Mouse (Mus musculus) MEL (cell line): Measurements from ENCODE around the gene Gm20388. TPM values are rescaled to one million over a fixed set of nuclear protein-coding genes. Genes with fewer than 3 reads are reported as not detected.

Experiments used
- DNase-seq: peaks from one replicate; pipeline ENCODE4 v3.0.0; 2011; ENCODE audit warnings: low read depth, low spot score
- H3K27ac ChIP-seq: 2 replicates; pipeline ENCODE4 v1.5.1; 2012; ENCODE audit warnings: low read depth, mild to moderate bottlenecking, control low read depth, low read length, moderate library complexity; ENCODE audit not compliant: control insufficient read depth
- H3K27me3 ChIP-seq, 2 experiments: fragments of 150-350 bp in 1 of 2; sonication (generic) in 1 of 2; 2 replicates each; pipeline ENCODE4 v1.6.1; 2012; ENCODE audit warnings: low read length in 2 of 2, mild to moderate bottlenecking in 2 of 2, improper control_type of control experiment in 1 of 2, moderate library complexity in 1 of 2; ENCODE audit not compliant: insufficient read depth in 2 of 2, control insufficient read depth in 1 of 2
- H3K36me3 ChIP-seq, 2 experiments: 2 replicates each; pipeline ENCODE4 v1.6.1; 2012 to 2014; ENCODE audit warnings: low read length in 2 of 2, improper control_type of control experiment in 1 of 2, inconsistent platforms in 1 of 2, mild to moderate bottlenecking in 1 of 2; ENCODE audit not compliant: insufficient read depth in 2 of 2, control insufficient read depth in 1 of 2
- H3K4me1 ChIP-seq, 2 experiments: fragments of 150-350 bp in 1 of 2; sonication (generic) in 1 of 2; 2 replicates each; pipeline ENCODE4 v1.6.1; 2012; ENCODE audit warnings: low read length in 2 of 2, improper control_type of control experiment in 1 of 2, mild to moderate bottlenecking in 1 of 2; ENCODE audit not compliant: insufficient read depth in 2 of 2, control insufficient read depth in 1 of 2
- H3K4me3 ChIP-seq, 2 experiments: fragments of 150-350 bp in 1 of 2; sonication (generic) in 1 of 2; 2 replicates each; pipeline ENCODE4 v1.5.1; 2012; ENCODE audit warnings: low read depth in 2 of 2, low read length in 2 of 2, mild to moderate bottlenecking in 2 of 2, moderate library complexity in 2 of 2, control low read depth in 1 of 2, improper control_type of control experiment in 1 of 2; ENCODE audit not compliant: control insufficient read depth in 1 of 2, insufficient read depth in 1 of 2
- H3K79me2 ChIP-seq: 2 replicates; pipeline ENCODE4 v1.6.1; 2012; ENCODE audit warnings: mild to moderate bottlenecking, low read length, moderate library complexity; ENCODE audit not compliant: control insufficient read depth, poor library complexity, insufficient read depth
- H3K9ac ChIP-seq: 2 replicates; pipeline ENCODE4 v1.6.1; 2012; ENCODE audit warnings: low read depth, mild to moderate bottlenecking, control low read depth, low read length, moderate library complexity; ENCODE audit not compliant: control insufficient read depth, poor library complexity, severe bottlenecking
- H3K9me3 ChIP-seq: fragments of 150-350 bp; sonication (generic); replicated peaks from 2 replicates; pipeline ENCODE4 v1.6.1; 2012; ENCODE audit warnings: mild to moderate bottlenecking, low read length, improper control_type of control experiment, moderate library complexity; ENCODE audit not compliant: insufficient read depth
- BHLHE40 ChIP-seq: IDR thresholded peaks from 2 replicates; pipeline ENCODE4 v1.6.1; 2012; ENCODE audit warnings: low read depth, mild to moderate bottlenecking, inconsistent platforms, low read length, improper control_type of control experiment, borderline replicate concordance
- CHD2 ChIP-seq: IDR thresholded peaks from 2 replicates; pipeline ENCODE4 v1.6.1; 2011; ENCODE audit warnings: low read length, improper control_type of control experiment
- CTCF ChIP-seq, 3 experiments: IDR thresholded peaks in 2 of 3; conservative IDR thresholded peaks in 1 of 3; 2 replicates each; pipeline ENCODE4 v1.5.1; 2011 to 2012; ENCODE audit warnings: low read length in 3 of 3, low read depth in 2 of 3, mild to moderate bottlenecking in 2 of 3, improper control_type of control experiment in 1 of 3, inconsistent platforms in 1 of 3, mixed read lengths in 1 of 3, moderate library complexity in 1 of 3; ENCODE audit not compliant: control insufficient read depth in 1 of 3, insufficient read depth in 1 of 3, poor library complexity in 1 of 3, severe bottlenecking in 1 of 3
- ELF1 ChIP-seq: IDR thresholded peaks from 2 replicates; pipeline ENCODE4 v1.6.1; 2014; ENCODE audit warnings: low read depth, mild to moderate bottlenecking, inconsistent platforms, low read length, improper control_type of control experiment, moderate library complexity
- ETS1 ChIP-seq: IDR thresholded peaks from 2 replicates; pipeline ENCODE4 v1.6.1; 2012; ENCODE audit warnings: low read depth, mild to moderate bottlenecking, inconsistent platforms, low read length, improper control_type of control experiment, moderate library complexity
- GABPA ChIP-seq: IDR thresholded peaks from 2 replicates; pipeline ENCODE4 v1.6.1; 2012; ENCODE audit warnings: low read depth, mild to moderate bottlenecking, inconsistent platforms, low read length, improper control_type of control experiment, moderate library complexity
- GATA1 ChIP-seq: IDR thresholded peaks from 2 replicates; pipeline ENCODE4 v1.6.1; 2011; ENCODE audit warnings: low read depth, low read length, improper control_type of control experiment
- HCFC1 ChIP-seq: IDR thresholded peaks from 2 replicates; pipeline ENCODE4 v1.6.1; 2012; ENCODE audit warnings: low read depth, mild to moderate bottlenecking, inconsistent platforms, low read length, improper control_type of control experiment, moderate library complexity
- JUND ChIP-seq: IDR thresholded peaks from 2 replicates; pipeline ENCODE4 v1.6.1; 2011; ENCODE audit warnings: low read depth, mild to moderate bottlenecking, improper control_type of control experiment, low read length
- KAT2A ChIP-seq: conservative IDR thresholded peaks from 2 replicates; pipeline ENCODE4 v1.6.1; 2012; ENCODE audit warnings: low read depth, low read length, improper control_type of control experiment, inconsistent platforms
- MAFK ChIP-seq: IDR thresholded peaks from 2 replicates; pipeline ENCODE4 v1.6.1; 2011; ENCODE audit warnings: low read depth, mild to moderate bottlenecking, low read length, improper control_type of control experiment, borderline replicate concordance
- MAX ChIP-seq: IDR thresholded peaks from 2 replicates; pipeline ENCODE4 v1.6.1; 2011; ENCODE audit warnings: low read length, improper control_type of control experiment
- MAZ ChIP-seq: IDR thresholded peaks from 2 replicates; pipeline ENCODE4 v1.6.1; 2012; ENCODE audit warnings: low read depth, mild to moderate bottlenecking, inconsistent platforms, low read length, improper control_type of control experiment
- MXI1 ChIP-seq: IDR thresholded peaks from 2 replicates; pipeline ENCODE4 v1.6.1; 2011; ENCODE audit warnings: mild to moderate bottlenecking, low read depth, low read length, improper control_type of control experiment
- MYB ChIP-seq: IDR thresholded peaks from 2 replicates; pipeline ENCODE4 v1.6.1; 2011; ENCODE audit warnings: mild to moderate bottlenecking, low read depth, low read length, improper control_type of control experiment
- MYC ChIP-seq: IDR thresholded peaks from 2 replicates; pipeline ENCODE4 v1.6.1; 2011; ENCODE audit warnings: low read depth, mild to moderate bottlenecking, low read length, improper control_type of control experiment, moderate library complexity
- NELFE ChIP-seq: IDR thresholded peaks from 2 replicates; pipeline ENCODE4 v1.6.1; 2011; ENCODE audit warnings: low read depth, low read length, improper control_type of control experiment
- NRF1 ChIP-seq: IDR thresholded peaks from 2 replicates; pipeline ENCODE4 v1.6.1; 2014; ENCODE audit warnings: low read depth, mild to moderate bottlenecking, inconsistent platforms, low read length, improper control_type of control experiment, moderate library complexity; ENCODE audit not compliant: poor library complexity, insufficient read depth, severe bottlenecking
- POLR2A ChIP-seq, 2 experiments: IDR thresholded peaks; 2 replicates each; pipeline ENCODE4 v1.6.1; 2011 to 2012; ENCODE audit warnings: low read length in 2 of 2, mild to moderate bottlenecking in 2 of 2, control low read depth in 1 of 2, improper control_type of control experiment in 1 of 2, low read depth in 1 of 2, moderate library complexity in 1 of 2; ENCODE audit not compliant: control insufficient read depth in 1 of 2, insufficient read depth in 1 of 2, poor library complexity in 1 of 2
- POLR2AphosphoS5 ChIP-seq: IDR thresholded peaks from 2 replicates; pipeline ENCODE4 v1.6.1; 2012; ENCODE audit warnings: low read depth, borderline replicate concordance, mild to moderate bottlenecking, inconsistent platforms, low read length, moderate library complexity, mixed read lengths
- RAD21 ChIP-seq: IDR thresholded peaks from 2 replicates; pipeline ENCODE4 v1.6.1; 2011; ENCODE audit warnings: mild to moderate bottlenecking, low read depth, low read length, improper control_type of control experiment
- RCOR1 ChIP-seq: IDR thresholded peaks from 2 replicates; pipeline ENCODE4 v1.6.1; 2012; ENCODE audit warnings: low read depth, mild to moderate bottlenecking, inconsistent platforms, low read length, improper control_type of control experiment
- TAL1 ChIP-seq: IDR thresholded peaks from 2 replicates; pipeline ENCODE4 v1.6.1; 2012; ENCODE audit warnings: mild to moderate bottlenecking, inconsistent platforms, low read length, moderate library complexity, mixed read lengths
- TBP ChIP-seq: IDR thresholded peaks from 2 replicates; pipeline ENCODE4 v1.8.0; 2011; ENCODE audit warnings: low read depth, low read length, improper control_type of control experiment
- TCF12 ChIP-seq: IDR thresholded peaks from 2 replicates; pipeline ENCODE4 v1.6.1; 2014; ENCODE audit warnings: low read depth, mild to moderate bottlenecking, inconsistent platforms, low read length, improper control_type of control experiment, moderate library complexity
- UBTF ChIP-seq: IDR thresholded peaks from 2 replicates; pipeline ENCODE4 v1.6.1; 2012; ENCODE audit warnings: low read depth, mild to moderate bottlenecking, inconsistent platforms, low read length, improper control_type of control experiment, moderate library complexity, borderline replicate concordance; ENCODE audit not compliant: insufficient read depth
- USF1 ChIP-seq: IDR thresholded peaks from 2 replicates; pipeline ENCODE4 v1.6.1; 2014; ENCODE audit warnings: low read depth, mild to moderate bottlenecking, inconsistent platforms, low read length, improper control_type of control experiment, moderate library complexity
- USF2 ChIP-seq, 2 experiments: IDR thresholded peaks; 2 replicates each; pipeline ENCODE4 v1.6.1; 2011 to 2012; ENCODE audit warnings: improper control_type of control experiment in 2 of 2, low read length in 2 of 2, borderline replicate concordance in 1 of 2, inconsistent platforms in 1 of 2, low read depth in 1 of 2, mild to moderate bottlenecking in 1 of 2; ENCODE audit not compliant: insufficient read depth in 1 of 2
- ZC3H11A ChIP-seq: IDR thresholded peaks from 2 replicates; pipeline ENCODE4 v1.6.1; 2012; ENCODE audit warnings: low read depth, mild to moderate bottlenecking, inconsistent platforms, low read length, improper control_type of control experiment
- ZKSCAN1 ChIP-seq: IDR thresholded peaks from 2 replicates; pipeline ENCODE4 v1.6.1; 2012; ENCODE audit warnings: low read depth, mild to moderate bottlenecking, inconsistent platforms, low read length, improper control_type of control experiment, moderate library complexity
- ZMIZ1 ChIP-seq: IDR thresholded peaks from 2 replicates; pipeline ENCODE4 v1.6.1; 2012; ENCODE audit warnings: low read depth, mild to moderate bottlenecking, inconsistent platforms, low read length, improper control_type of control experiment, moderate library complexity
- polyA plus RNA-seq, 2 experiments: library from polyadenylated mRNA; stranded (reverse) in 1 of 2; unstranded in 1 of 2; fragments of >175 nt in 1 of 2; fragments of >200 nt in 1 of 2; gene quantifications; 2 replicates each; pipeline versions ENCODE4 v1.2.1 to v1.2.4; 2012; ENCODE audit warnings: low replicate concordance in 2 of 2, low read depth in 1 of 2; ENCODE audit not compliant: insufficient read length in 2 of 2, insufficient read depth in 1 of 2, missing spikeins in 1 of 2
- total RNA-seq: library from RNA; depleted of rRNA; stranded (reverse); fragments of 300-350 nt; gene quantifications from 2 replicates; pipeline ENCODE4 v1.2.3, GENCODE M21; 2012

The Gm20388 gene
- total and polyA plus RNA-seq, 3 experiments: 11.1 to 17.8 TPM; not detected in 1

DNA sequence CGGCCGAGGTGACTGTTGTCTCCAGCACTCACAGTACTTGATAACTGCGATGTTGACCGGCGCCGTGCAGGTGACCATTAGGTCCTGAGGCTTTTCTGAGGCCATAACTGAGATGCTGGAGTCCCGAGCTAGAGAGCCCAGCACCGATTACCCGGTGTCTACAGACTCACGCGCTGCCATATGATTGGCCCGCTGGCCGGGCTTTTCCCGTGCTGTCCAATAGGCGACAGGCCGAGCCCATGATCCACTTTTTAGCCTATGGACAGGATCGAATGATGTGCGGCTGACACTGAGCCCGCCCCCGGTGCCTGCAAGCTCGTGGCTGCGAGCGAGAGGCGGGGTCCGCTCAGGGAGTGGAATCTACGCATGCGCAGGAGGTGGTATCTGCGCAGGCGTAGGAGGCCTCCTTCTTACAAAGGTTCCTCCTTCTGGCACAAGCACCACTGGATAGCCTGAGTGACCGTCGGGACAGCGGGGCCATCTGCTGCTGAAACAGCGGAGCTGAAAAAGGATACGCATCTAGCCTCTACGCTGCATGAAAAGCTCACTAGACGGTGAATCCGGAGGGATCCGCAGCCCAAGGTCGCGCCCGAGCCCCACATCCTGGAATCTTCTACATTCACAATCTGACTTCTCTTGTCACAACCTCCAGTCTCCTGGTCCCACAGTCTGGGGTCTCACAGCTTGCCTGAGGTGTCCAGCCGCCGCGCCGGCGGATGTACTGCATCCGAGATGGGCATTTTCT is 2532.8 kb downstream of the Gm20388 start, which contains the start of gene Mvd (continued):
- no peak for TF ChIP-seq BHLHE40
- no peak for TF ChIP-seq CHD2
- no peak for TF ChIP-seq POLR2AphosphoS5
- TF ChIP-seq KAT2A: no peak
- 0 out of 2 replicates have a peak, but pooled peaks have one; percentile 22 for TF ChIP-seq TCF12
- TF ChIP-seq POLR2A (IDR thresholded peaks at IDR 0.05; ENCODE audit: control insufficient read depth in 1 of 2, insufficient read depth in 1 of 2, low read depth in 1 of 2, low read length in 2 of 2, poor library complexity in 1 of 2): peak; percentile 66 to 92; a peak in 3 of 4 replicates
- TF ChIP-seq TAL1: no peak
- TF ChIP-seq MYB: no peak
- no peak for TF ChIP-seq MAFK
- peak; percentile 53 for TF ChIP-seq MXI1
- peak; percentile 43; the same call in 1 of the 2 replicates for TF ChIP-seq MYC
- TF ChIP-seq ZMIZ1: no peak
- peak; percentile 67 for TF ChIP-seq TBP
- no peak for TF ChIP-seq GATA1
- TF ChIP-seq ZC3H11A: no peak
- peak; percentile 56; the same call in 1 of the 2 replicates for TF ChIP-seq USF1
- TF ChIP-seq RCOR1: no peak
- TF ChIP-seq MAX: peak; percentile 58; the same call in 1 of the 2 replicates
- no peak for TF ChIP-seq ZKSCAN1
- no peak for TF ChIP-seq GABPA
- TF ChIP-seq HCFC1: peak; percentile 59; the same call in 1 of the 2 replicates
- no peak for TF ChIP-seq UBTF
- TF ChIP-seq JUND: no peak

DNA sequence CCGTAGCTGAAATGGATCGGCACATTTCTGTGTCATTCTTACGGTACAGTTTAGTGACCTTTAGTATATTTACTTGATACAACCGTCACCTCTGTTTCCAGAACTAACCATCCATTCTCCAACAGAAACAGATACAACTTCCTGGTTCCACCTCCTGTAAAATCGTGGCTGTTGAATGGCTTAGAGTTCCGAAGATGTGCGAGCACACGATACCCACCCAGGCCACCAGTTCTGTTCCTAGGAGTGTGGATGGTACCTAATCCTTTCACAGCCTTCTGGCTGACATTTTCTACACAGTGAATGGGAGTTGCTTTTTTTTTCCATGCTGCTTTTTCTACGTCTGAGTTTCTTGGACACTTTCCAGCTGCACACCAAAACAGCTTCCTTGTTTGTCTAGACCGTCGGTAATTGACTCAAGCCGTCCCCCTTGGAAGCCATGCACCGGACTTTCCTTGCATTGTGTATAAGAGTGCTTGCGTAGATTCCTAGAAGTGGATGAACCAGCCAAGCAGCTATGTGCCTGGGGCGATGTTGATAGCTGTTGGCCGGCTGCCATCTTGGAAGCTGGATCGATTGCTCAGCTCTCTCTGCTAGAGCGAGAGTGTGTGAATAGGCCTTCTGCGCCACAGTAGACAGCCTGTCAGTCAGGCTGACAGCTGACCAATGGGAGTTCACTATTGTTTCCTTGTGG is 2533.6 kb downstream of the Gm20388 start:
- peak overlapping the region; percentile 74 for H3K27ac ChIP-seq
- peaks cover 0 to 3% of the 10 kb centered on the region in 2 experiments; a peak in 1 of 4 replicates for H3K4me1 ChIP-seq
- peak overlapping the region; percentile 76 for H3K9ac ChIP-seq
- H3K4me3 ChIP-seq: peak overlapping the region; percentile 75 to 76
- H3K9me3 ChIP-seq: no peaks in the 10 kb centered on the region
- DNase-seq: peak; percentile 92
- 0 out of 2 replicates have a peak, but pooled peaks cover 3% of the 10 kb centered on the region for H3K79me2 ChIP-seq
- H3K36me3 ChIP-seq: no peaks in the 10 kb centered on the region
- H3K27me3 ChIP-seq: no peaks in the 10 kb centered on the region
- TF ChIP-seq NELFE (no peak), MYB (no peak), USF1 (no peak), MYC (0 out of 2 replicates have a peak, but pooled peaks have one; percentile 47), CTCF (IDR thresholded peaks at IDR 0.05 in 2 of 3, conservative IDR thresholded peaks at IDR 0.05 in 1 of 3; ENCODE audit: control insufficient read depth in 1 of 3, insufficient read depth in 1 of 3, low read depth in 2 of 3, low read length in 3 of 3, poor library complexity in 1 of 3, severe bottlenecking in 1 of 3) (no peak), MXI1 (peak; percentile 82), JUND (no peak), RAD21 (no peak; the same call in 1 of the 2 replicates), NRF1 (0 out of 2 replicates have a peak, but pooled peaks have one; percentile 20), ELF1 (0 out of 2 replicates have a peak, but pooled peaks have one; percentile 24), GABPA (no peak), MAZ (0 out of 2 replicates have a peak, but pooled peaks have one; percentile 42), MAFK (no peak), USF2 (IDR thresholded peaks at IDR 0.05; ENCODE audit: borderline replicate concordance in 1 of 2, insufficient read depth in 1 of 2, low read depth in 1 of 2, low read length in 2 of 2) (no peak), ZMIZ1 (no peak), ETS1 (peak; percentile 29; the same call in 1 of the 2 replicates), POLR2A (IDR thresholded peaks at IDR 0.05; ENCODE audit: control insufficient read depth in 1 of 2, insufficient read depth in 1 of 2, low read depth in 1 of 2, low read length in 2 of 2, poor library complexity in 1 of 2) (no peak; a peak in 1 of 4 replicates), UBTF (no peak)
